Mouse (Mus musculus): Measurements from ENCODE around the gene Troap. TPM values are rescaled to one million over a fixed set of nuclear protein-coding genes. Genes with fewer than 3 reads are reported as not detected.
A peak's percentile ranks its signal among the peaks of the same experiment; 100 is the strongest.

Gene Troap
- total RNA-seq (2021) = under 1 TPM in 1 of 2 experiments, not detected in 1; 0.72 TPM
- long read RNA-seq = 0 reads

DNA sequence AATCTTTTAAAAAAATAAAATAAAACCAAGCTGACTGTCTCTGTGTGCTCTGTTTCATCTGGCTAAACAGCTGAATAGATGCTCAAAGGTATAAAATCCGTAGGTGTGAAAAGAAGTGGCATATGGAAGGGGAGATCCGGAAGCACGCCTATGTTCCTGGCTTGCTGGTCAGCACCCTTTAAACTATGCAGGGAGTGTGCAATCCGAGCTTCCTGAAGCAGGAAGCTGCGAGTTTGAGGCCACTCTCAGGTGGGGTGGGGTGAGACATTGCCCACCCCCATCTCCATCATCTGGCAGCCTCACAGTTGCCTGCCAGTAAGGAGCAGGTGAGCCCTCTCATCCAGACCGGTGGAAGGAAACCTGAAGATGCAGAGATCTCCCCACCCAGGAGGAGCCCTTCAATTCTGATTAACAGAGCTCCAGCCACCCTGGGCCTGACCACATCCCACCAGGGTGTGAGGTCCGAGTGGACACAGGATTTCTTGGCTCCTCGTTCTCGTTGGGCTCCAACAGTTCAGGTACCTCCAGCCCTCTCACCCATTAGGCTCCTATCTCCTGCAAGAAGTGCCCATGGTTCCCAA lies at the start of gene Troap:
Gene Troap, plus strand, starts transcription at position 557 of the 581 bp plus-strand sequence.
- no peak for DNase-seq (ENCODE audit: low spot score in 2 of 2)

DNA sequence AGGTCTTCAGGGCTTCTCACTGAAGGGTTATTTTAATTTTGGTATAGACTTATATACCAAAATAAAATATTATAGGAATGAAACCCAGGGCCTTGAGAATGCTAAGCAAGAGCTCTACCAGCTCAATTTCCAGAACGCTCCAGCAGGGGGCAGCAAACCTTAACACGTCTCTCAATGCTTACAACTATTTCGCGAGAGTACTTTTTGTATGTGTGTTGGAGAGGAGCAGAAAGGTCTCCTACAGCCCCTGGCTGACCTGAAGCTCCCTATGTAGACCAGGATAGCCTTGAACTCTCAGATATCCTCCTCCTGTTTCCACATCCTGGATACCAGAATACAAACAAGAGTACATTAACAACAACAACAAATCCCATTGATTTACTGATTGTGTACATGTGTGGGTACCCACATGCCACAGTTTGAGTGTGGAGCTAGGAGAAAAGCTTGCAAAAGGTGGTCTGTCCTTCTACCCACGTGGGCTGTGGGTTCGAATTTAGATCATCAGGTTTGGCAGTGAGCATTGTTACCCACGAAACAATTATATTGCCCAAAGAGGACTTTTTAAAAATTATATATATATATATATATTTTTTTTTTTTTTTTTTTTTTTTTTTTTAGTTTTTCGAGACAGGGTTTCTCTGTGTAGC lies 49.6 kb upstream of the Troap start:
- DNase-seq (ENCODE audit: low spot score in 2 of 2) = peak; percentile 43 to 80

DNA sequence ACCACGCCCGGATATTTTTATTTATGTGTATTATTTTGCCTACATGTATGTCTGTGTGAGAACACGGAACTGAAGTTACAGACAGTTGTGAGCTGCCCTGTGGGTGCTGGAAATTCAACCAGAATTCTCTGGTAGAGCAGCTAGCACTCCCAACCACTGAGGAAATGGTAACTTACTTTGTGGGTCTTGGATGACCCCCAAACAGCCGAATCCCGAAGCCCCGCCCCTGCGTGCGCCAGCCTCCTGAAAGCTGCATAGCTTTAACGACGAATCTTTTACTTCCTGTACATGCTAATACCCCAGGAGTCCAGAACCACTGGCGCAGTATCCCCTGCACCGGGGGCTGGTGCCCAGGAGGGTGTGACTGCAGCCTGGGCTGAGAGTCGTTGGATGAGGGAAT lies 49.0 kb upstream of the Troap start:
- DNase-seq (ENCODE audit: low spot score in 2 of 2) = no peak

DNA sequence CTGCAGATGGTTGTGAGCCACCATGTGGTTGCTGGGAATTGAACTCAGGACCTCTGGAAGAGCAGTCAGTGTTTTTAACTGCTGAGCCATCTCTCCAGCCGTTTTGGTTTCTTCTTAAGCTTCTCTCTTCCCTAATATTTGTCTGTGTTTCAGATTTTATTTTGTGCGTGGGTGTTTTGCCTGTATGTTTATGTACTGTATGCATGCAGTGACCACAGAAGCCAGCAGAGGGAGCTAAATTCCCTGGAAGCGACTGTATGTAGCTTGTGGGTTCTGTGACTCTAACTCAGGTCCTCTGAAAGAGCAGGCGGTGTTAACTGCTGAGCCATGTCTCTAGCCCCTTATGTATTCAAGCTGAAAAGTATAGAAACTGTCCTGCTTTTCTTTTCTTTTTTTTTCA lies 48.1 kb upstream of the Troap start:
- no peak for DNase-seq (ENCODE audit: low spot score in 2 of 2)

DNA sequence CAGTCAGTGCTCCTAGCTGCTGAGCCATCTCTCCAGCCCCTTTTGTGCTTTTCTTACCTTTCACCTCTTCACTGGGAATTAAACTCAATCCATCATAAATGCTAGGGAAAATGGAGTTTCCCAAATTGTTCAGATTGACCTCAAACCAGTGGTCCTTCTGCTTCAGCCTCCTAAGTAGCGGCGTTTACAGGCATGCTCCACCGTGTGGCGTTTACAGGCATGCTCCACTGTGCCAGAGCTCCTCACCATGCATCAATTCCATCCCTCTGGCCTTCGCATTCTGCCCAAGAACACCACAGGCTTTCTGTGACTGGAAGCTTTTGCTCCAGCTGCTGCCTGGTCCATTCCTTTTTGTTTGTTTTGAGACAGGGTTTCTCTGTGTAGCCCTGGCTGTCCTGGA lies 47.3 kb upstream of the Troap start:
- no peak for DNase-seq (ENCODE audit: low spot score in 2 of 2)

DNA sequence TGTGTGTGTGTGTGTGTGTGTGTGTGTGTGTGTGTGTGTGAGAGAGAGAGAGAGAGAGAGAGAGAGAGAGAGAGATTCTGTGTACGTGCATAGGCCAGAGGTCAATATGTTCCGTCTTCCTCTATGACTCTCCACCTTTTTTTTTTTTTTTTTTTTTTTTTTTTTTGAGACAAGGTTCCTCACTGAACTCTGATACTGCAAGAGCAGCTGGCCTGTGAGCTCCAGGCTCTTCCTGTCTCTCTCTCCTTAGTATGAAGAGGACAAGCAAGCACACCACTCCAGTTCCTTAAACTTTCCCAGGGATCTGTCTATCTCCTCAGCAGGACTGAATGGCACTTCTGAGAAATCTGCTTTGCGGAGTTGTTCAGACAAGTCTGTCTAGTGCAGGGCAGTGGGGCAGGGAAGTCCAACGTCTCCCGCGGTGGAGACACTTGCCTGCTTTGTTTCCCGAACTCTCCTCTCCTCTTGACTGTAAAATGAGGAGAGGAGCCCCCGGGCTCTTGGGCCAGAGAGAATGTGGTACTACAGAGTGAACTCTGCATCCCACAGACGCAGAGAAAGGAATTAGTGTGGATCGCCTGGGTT lies 45.4 kb upstream of the Troap start:
- DNase-seq (ENCODE audit: low spot score in 2 of 2) = no peak

DNA sequence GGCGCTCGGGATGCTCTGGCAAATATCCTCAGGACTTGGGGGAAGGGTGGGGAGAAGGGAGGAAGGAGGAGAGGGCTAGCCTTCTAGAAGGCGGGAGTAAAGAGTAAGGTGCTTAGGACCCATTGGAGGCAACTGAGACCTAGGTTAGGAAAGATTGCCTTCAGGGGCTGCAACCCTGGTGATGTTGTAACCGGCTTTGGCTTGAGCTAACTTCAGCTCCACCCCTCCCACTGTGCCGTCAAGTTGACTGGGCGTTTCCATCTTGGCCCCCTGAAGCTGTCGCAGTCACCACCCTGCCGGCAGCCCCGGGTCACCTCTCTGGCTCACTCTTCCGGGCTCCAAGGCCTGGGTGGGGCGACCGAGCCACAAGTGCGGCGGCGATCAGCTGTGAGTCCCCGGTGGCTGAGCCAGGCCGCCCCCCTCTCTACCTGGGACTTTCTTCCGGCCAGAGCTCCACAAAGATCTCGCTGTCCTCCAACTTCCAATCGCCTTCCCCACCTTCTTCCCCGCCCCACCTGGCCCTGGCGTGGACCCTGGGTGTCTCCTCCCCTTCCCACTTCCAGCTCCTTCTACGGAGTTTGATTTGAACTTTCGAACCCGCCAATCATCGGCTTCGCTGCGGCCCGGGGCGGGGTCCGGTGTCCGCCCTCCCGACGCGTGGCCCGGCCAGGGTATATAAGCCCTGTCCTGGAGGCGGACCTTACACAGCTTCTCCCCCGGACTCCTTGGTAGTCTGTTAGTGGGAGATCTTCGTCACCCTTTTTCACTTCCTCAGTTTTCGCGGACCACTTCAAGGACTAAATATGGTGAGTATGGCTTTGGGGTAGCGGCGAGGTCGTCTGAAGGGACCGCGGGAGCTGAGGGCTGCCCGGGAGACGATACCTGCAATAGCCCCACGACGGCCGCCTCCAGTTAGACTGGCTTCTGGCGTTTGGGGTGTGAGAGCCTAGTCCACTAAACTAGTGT lies 44.5 kb upstream of the Troap start, which contains the start of gene Tuba1c:
Gene Tuba1c, plus strand, starts transcription at position 273 of the 966 bp plus-strand sequence.
- DNase-seq (ENCODE audit: low spot score in 2 of 2) = no peak

DNA sequence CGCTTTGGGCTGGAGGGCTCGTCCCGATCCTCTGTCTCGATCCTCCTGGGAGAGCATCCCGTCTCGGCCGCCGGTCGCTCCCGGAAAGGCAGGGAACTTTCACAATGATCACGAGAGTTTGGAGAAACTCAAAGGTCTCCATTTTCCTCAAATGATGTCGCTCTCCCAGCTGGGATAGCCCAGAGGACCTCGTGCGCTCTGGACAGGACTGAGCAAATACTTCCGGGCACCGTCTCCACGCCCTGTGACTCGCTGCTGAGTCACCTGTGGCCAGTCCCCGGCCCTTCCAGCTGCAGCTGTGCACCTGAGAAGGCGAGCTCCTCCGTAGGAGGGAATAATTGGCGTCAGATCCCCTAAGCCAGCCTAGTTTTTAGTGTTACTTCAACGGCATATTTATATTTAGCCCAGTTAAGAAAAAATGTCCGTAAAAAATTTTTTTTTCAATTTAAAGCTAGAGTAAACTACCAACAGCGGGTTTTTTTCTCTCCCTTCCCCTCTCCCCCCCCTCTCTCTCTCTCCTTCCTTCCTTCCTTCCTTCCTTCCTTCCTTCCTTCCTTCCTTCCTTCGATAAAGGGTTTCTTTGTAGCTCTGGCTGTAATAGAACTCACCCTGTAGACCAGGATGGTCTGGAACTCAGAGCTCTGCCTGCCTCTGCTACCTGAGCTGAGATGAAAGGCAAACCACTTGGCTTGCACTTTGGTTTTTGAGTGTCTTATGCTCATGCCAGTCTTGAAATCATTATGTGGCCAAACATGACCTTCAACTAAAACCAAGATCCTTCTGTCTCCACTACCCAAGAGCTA lies 43.6 kb upstream of the Troap start:
- no peak for DNase-seq (ENCODE audit: low spot score in 2 of 2)

DNA sequence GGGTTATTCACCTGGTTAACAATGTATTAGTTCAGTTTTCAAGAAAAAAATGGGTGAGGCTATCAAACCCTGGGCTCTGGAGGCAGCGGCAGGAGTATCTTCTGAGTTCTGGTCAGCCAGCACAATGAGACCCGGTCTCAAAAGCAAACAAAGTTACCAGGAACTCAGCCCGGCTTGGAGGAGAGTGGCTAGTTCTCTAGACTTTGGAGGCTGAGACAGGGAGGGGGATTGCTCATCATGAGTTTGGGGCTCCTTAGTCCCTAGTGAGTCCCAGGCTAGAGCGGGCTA lies 43.0 kb upstream of the Troap start:
- DNase-seq (ENCODE audit: low spot score in 2 of 2) = no peak

DNA sequence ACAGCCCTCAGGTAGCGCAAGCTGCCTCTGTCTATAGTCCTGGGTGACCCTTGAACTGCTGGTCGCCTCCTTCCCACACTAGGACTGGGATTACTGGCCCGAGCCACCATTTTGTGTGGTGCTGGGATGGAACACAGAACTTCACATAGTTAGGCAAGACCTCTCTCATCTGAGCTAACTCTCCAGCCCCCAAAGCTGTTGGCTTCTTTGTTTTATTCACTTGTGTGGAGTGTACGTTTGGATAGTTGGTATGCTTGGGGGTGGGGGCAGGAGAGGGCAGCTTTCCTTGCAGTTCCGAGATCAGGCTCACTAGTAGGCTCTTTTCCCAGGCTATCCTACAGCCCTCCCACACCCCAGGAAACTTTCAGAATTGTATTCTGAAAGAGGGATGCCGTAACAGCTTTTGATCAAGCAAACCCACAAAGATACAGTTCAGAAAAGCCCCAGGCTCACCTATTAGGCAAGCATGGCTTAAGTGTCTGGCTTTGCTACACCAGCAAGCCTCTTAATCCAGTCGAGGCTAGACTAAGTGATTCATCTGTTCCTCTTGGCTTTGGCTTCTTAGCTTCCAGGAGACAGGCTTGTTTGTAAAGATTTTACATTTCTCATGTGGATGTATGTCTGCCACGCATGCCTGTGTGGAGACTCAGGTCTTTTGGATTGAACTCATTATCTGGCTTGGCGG lies 42.2 kb upstream of the Troap start:
- no peak for DNase-seq (ENCODE audit: low spot score in 2 of 2)

DNA sequence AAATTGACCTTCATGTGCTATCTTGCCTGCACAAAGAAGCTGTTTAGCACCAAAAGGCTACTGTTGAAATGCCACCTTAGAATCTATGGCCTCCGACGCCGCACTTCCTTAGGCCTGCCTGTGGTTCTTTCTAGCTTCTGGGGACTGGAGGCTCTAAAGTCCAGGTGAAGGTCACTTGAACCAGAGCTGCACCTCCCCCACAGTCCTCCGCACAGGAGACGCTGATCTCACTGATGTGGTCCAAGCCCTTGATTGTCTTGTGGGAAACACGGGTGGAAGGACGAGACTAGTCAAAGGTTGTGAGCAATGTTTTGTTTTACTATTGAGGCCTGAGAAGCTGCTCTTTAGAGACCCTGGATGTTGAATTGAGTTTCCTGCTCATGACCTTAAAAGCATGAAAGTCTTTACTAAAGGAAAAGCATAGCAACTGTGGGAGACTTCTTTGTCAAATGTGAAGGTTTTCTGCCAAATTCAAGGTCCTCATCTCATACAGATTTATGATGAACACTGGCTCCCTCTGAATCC lies 41.6 kb upstream of the Troap start:
- no peak for DNase-seq (ENCODE audit: low spot score in 2 of 2)

DNA sequence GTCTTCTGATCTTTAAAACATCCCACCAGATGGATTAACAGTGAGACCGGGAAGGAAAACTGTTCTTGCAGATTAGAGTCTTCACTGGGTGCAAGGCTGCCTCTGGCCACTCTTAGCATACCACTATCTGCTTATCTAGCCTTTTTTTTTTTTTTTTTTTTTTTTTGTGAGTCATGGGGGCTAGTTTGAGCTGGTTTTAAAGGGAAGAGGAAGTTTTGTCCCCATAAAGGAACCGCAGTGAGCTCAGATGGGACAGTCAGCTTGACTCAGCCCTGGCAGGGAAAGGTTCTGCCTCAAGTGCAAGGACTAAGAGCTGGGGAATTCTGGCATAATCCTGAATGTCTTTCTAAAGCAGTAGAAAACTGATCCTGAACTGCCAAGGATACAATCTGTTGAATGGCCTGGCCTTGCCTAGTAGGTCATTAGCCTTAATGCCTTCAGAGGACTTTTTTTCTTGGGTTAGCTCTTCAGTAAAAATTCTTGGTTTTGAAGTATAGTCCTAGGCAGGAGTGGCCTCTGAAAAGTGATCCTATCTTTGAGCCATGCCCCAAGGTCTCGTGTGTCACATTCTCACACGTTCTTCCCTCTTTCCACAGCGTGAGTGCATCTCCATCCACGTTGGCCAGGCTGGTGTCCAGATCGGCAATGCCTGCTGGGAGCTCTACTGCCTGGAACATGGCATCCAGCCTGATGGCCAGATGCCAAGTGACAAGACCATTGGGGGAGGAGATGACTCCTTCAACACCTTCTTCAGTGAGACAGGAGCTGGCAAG lies 40.7 kb upstream of the Troap start:
- no peak for DNase-seq (ENCODE audit: low spot score in 2 of 2)

DNA sequence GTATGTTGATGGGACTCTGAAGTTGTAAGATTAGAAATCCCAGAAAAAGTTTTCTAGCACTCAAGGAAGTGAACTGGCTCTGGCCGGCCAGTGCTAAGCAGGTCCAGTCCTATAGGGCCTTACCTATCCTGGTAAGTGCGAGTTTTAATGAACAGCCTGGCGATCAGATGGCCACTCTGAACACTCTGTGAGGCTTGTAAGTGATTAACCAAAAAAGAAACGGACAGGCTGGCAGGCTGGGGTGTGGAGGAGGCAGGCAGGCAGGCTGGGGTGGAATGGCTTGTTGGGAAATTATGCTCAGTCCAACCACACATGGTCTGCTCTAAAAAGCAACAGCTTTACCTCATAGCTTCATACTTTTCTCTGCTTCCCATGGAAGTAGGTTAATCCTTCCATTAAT lies 38.9 kb upstream of the Troap start:
- DNase-seq (ENCODE audit: low spot score in 2 of 2) = peak; percentile 16 to 58

DNA sequence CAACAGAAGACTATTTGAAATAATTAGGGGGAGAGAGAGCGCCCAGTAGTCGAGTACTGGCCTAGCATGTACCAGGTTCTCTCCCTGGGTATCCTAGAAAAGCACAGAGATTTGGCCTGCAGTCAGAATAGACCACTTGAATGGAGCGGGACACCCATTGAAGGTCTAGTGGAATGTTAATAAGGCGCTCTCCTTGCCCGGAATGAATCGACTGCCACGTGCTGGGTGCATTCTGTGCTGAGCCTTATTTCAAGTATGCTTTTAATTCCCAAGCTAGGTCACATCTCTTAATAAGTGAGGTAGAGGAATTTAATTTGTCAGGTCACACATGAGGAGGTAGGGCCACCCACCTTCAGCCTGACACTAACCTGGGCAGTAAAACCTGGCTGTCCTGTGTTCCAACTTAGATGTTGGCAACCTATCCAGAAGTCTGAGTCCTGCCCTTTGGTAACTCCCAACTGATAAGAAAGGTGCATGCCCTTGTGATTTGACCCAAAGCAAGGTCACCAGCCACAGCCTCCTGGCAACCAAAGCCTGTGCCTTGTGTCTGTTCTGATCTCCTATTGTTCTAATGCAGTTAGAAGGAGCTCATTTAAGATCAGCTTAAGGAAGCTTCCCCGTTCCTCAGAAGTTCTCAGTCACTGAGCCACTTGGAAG lies 38.0 kb upstream of the Troap start:
- DNase-seq (ENCODE audit: low spot score in 2 of 2) = no peak

DNA sequence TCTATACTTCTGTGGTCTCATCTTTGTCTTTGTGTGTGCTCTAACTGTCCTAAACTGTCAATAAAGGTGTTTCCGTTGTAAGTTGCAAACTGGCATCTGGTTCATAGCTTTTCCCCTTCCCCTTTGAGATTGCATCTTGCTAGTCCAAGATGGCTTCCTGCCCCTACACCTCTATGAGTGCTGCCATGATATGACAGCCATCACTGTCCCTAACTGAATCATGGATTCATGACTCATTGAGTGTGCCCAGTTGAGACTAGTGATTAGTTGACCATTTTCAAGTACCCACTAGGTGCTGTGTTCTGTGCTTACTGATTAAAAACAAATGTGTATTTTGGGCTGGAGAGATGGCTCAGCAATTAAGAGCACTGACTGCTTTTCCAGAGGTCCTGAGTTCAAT lies 36.4 kb upstream of the Troap start:
- no peak for DNase-seq (ENCODE audit: low spot score in 2 of 2)

DNA sequence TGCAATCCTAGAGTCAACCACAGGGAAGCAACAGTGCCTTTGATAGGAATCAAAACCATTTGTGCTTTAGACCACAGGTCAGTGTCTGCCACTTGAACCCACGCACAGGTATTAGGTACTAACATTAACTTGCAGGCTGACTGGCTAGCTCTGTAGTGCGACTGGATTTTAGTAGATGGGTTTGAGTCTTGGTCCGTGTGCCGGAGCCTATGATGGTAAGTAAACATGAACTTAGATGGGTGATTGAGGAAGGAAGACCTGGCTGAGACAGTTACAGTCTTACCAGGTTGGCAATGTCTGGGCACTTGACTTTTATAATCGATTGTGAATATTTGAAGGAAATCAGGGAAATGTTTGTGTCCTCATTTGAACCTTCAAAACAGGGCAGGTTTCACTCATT lies 35.6 kb upstream of the Troap start:
- DNase-seq (ENCODE audit: low spot score in 2 of 2) = no peak

DNA sequence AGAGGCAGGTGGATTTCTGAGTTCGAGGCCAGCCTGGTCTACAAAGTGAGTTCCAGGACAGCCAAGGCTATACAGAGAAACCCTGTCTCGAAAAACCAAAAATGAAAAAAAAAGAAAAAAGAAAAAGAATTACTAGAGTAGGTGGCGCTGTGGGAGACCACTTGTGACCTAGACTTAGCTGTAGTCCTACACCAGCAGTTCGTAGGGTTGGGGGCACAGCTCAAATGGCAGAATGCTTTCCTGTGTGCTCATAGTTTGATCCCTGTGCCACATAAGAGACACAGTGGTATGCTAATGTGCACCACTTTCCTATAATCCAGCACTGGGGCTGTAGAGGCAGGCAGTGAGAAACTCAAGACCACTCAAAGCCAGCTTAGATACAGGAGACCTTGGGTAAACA lies 35.1 kb upstream of the Troap start:
- DNase-seq (ENCODE audit: low spot score in 2 of 2) = no peak

DNA sequence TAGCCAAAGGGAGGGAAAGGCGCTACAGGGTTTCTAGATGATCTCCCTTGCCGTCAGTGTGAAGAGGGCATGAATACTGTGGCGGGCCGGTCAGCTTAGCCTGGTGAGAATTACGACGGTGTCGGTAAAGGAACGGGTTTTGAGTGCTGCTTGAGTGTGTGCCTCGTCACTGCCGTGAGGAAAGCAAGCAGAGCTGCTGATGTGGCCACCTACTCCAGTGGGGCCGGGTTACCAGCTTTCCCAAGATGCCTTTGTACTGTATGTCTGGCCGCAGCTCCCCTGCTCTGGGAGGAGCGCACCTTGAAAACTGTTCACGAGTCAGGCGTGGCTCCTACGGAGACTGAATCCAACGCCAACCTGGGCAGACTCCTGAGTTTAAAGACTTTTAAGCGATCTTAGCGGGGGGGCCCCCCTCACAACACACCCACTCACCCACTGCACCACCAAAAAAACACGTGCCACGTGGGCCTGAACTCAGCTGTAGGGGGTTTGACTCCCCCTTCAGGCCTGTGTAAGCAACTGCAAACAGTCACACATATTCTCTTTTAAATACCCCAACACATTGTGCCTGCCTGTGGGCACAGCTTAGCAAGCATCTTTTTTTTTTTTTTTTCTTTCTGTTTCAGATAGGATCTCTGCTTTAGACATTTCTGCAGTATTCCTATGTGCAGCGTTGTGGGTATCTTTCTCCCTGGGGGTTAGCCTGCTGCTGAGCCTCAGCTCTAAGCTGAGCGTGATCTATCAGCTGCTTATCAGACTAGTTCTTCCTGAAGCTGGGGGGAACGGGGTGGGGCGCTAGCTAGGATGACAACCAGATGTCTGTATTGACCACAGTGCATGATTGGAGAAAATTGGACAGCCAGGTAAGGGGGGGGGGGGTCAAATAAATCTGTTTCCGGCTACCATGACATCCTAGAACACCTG lies 34.1 kb upstream of the Troap start:
- no peak for DNase-seq (ENCODE audit: low spot score in 2 of 2)

Data from layer of hippocampus, adult 18-20 months (tissue).